In the genomic region with DNA sequence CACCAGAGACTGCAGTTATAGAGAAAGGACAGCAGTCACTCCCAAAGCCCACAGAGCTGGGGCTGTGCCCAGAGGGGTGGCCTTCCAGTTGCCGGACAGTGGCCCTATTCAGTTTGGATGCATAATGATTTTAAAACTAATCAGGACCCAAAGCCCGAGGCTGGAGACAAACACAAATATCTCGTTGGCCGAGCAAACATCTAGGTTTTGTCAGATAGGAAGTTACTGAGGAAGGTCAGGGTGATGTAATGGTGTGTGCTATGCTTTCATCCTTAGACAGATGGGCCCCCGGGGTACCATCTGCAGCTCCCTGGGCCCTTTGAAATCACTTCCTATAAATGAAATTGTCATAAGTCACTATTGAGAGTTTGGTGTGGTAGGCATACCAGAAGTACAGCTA, we compare ENCODE assay signal across 8 mouse cellular contexts. TPM values are rescaled to one million over a fixed set of nuclear protein-coding genes. Genes with fewer than 3 reads are reported as not detected.
DNase-seq lines count a peak whose midpoint lies in the region; ATAC-seq lines count a peak whose summit lies in the region.

No protein-coding gene starts in this region.

- peaks cover 66% of the 10 kb centered on the region for H3K4me1 ChIP-seq in kidney, embryonic 15.5 days

- 0 out of 2 replicates have a peak overlapping the region, but pooled peaks have one; percentile 0 for H3K27ac ChIP-seq in kidney, embryonic 15.5 days

- peak; percentile 20; the same call in 1 of the 2 replicates for ATAC-seq in cerebellum, adult (ENCODE audit: insufficient number of reproducible peaks, low FRiP score, low TSS enrichment)
- no peak for ATAC-seq in kidney, embryonic 15.5 days (replicated peaks; ENCODE audit: low FRiP score)

- no peak overlapping the region for H3K4me2 ChIP-seq in kidney, embryonic 15.5 days

- H3K4me3 ChIP-seq in kidney, embryonic 15.5 days (replicated peaks), result no peak overlapping the region

- H3K36me3 ChIP-seq in kidney, embryonic 15.5 days, result peaks cover 6% of the 10 kb centered on the region; the same call in 1 of the 2 replicates

- H3K27me3 ChIP-seq in kidney, embryonic 15.5 days, result no peaks in the 10 kb centered on the region

- no peak overlapping the region for H3K9ac ChIP-seq in kidney, embryonic 15.5 days

- WGBS in kidney, embryonic 15.5 days, result 36% methylated on average over 5 of the region's 5 CpGs

- DNase-seq in cerebellum, postnatal 4 days (ENCODE audit: low spot score in 2 of 2), result no peak
- DNase-seq in kidney, postnatal 25 days, result no peak
- DNase-seq in cerebellum, adult 11-12 months, result peak; percentile 67
- peak; percentile 56 to 59 for DNase-seq in layer of hippocampus, postnatal 36 days
- no peak for DNase-seq in urinary bladder, postnatal 10 days (ENCODE audit: low spot score)
- no peak for DNase-seq in lung, postnatal 4 days

- no peaks in the 10 kb centered on the region for H3K9me3 ChIP-seq in kidney, embryonic 15.5 days (replicated peaks)

RNA-seq across cellular contexts. Expression of gene Tanc1, which starts 33.0 kb away (rescaled TPM):
- 50.2 and 58.3 TPM in 2 replicates for polyA plus RNA-seq in kidney, embryonic 15.5 days (2015; fragmentation: Nextera tagmentation; extraction: Ambion mirVana)
- 100 to 1,000 TPM; 107 to 119 TPM for total RNA-seq in layer of hippocampus, postnatal 36 days (2021)

Comparison
In these comparisons a context has a peak if more than half of its experiments do, and no peak if none do; other contexts are left out.
1. DNase-seq: peak in cerebellum, adult 11-12 months (single experiment) and layer of hippocampus, postnatal 36 days (2 of 2); none in cerebellum, postnatal 4 days (0 of 2), kidney, postnatal 25 days (0 of 2), urinary bladder, postnatal 10 days (single experiment) and lung, postnatal 4 days (0 of 2).